Mouse (Mus musculus): ENCODE data around the gene Mlf2. TPM values are rescaled to one million over a fixed set of nuclear protein-coding genes. Genes with fewer than 3 reads are reported as not detected.

Mlf2 gene
- polyA plus RNA-seq, 1 experiment from 2014 or later, result 407 TPM

DNA sequence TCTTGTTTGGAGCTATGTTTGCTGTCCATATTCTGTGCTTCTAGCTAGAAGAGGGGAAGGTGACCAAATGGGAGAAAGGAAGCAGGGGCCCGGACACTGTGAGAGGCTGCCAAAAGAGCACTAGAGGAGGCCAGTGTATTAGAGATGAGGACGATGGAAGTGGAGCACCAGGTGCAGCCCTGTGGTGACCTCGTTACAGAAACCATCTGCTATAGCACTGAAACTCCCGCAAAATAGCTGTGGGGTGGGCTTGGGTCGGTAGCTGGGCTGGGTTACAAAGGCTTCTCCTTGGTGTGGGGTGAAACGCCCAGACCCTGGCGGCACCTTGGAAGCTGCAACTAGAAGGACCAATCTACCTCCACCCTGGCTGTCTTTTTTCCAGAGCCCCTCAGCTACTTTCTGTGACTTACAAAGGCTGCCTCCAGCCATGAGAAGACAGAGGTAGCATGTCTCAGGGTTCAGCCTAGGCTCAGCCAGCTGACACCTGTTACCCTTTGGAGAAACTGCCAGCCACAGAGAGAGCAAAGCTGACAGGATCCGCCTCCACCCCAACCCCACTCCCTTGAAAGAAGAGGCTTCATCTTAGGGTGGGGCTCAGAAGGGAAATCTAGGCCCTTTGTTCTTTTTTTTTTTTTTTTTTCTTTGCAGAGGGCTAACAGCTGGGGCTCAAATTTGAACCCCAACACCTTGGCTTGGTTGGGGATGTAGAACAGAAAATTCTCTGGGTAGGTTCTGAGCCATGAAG lies 31.0 kb upstream of the Mlf2 start:
- H3K4me1 ChIP-seq (replicated peaks), result peaks cover 9% of the 10 kb centered on the region
- no peak overlapping the region for H3K4me3 ChIP-seq (replicated peaks)
- no peaks in the 10 kb centered on the region for H3K9me3 ChIP-seq
- H3K27ac ChIP-seq, result no peak overlapping the region
- 45% methylated on average over 8 of the region's 8 CpGs for WGBS
- H3K9ac ChIP-seq (replicated peaks), result no peak overlapping the region
- H3K4me2 ChIP-seq, result no peak overlapping the region
- no peaks in the 10 kb centered on the region for H3K27me3 ChIP-seq
- no peaks in the 10 kb centered on the region for H3K36me3 ChIP-seq
- ATAC-seq (ENCODE audit: insufficient number of reproducible peaks, insufficient read depth, low FRiP score, low TSS enrichment, low read depth), result no peak

DNA sequence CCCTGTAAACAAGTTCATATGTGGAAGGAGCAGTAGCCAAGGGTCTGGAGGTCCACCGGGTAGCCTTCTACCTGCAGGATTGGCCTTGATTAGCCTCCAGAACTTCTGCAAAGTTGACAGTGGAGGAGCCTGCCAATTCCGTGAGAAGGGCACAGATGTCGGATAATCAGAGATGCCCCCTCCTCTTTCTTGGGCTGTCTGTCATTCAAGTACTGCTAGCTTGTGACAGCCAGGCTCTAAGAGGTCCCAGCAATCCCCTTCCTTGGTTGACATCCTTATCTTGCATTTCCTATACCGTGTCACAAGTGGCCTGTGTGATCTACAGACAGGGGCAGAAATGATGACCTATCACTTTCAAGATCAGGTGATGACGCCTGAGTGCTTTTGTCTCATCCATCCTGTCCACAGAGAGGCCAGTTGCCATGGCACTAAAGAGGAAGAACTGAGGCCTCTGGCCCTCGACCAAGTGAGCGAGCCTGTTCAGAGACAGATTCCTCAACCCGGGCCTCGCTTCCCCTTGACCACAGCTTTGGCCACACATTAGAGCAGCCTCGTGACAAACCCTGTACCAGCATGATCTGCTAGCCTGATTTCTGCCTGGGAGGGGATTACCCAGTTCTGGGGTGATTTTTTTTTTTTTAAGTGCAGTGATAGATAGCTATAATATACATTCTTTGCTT lies 30.2 kb upstream of the Mlf2 start:
- Histone ChIP-seq H3K27ac (no peak overlapping the region), H3K9ac (replicated peaks) (no peak overlapping the region), H3K4me3 (replicated peaks) (no peak overlapping the region), H3K27me3 (no peaks in the 10 kb centered on the region), H3K4me2 (no peak overlapping the region), H3K9me3 (no peaks in the 10 kb centered on the region), H3K36me3 (no peaks in the 10 kb centered on the region), H3K4me1 (replicated peaks) (peaks cover 12% of the 10 kb centered on the region)
- WGBS, result 59% methylated on average over 10 of the region's 10 CpGs
- ATAC-seq (ENCODE audit: insufficient number of reproducible peaks, insufficient read depth, low FRiP score, low TSS enrichment, low read depth), result no peak

DNA sequence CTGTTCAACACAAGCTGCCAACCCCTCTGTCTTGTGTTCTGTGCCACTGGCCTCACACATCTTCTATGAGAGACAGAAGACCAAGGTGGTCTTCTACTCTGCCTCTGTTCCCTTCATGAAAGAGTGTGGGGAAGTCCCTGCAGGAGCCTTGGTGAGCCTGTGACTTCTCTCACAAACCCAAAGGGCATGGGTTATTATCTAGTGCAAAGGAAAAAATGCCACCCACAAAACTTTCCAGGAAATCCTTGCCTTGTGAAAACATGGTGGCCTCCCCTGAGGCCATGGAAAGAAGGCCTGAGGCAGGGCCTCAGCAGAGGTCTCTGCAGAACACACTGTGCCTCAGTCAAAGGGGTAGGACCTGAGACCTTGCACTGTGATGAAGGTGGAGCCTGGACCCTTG lies 29.3 kb upstream of the Mlf2 start:
- Histone ChIP-seq H3K36me3 (no peaks in the 10 kb centered on the region), H3K4me2 (no peak overlapping the region), H3K27me3 (no peaks in the 10 kb centered on the region), H3K4me1 (replicated peaks) (peaks cover 12% of the 10 kb centered on the region), H3K9ac (replicated peaks) (no peak overlapping the region), H3K9me3 (no peaks in the 10 kb centered on the region), H3K27ac (no peak overlapping the region), H3K4me3 (replicated peaks) (no peak overlapping the region)
- ATAC-seq (ENCODE audit: insufficient number of reproducible peaks, insufficient read depth, low FRiP score, low TSS enrichment, low read depth), result no peak

DNA sequence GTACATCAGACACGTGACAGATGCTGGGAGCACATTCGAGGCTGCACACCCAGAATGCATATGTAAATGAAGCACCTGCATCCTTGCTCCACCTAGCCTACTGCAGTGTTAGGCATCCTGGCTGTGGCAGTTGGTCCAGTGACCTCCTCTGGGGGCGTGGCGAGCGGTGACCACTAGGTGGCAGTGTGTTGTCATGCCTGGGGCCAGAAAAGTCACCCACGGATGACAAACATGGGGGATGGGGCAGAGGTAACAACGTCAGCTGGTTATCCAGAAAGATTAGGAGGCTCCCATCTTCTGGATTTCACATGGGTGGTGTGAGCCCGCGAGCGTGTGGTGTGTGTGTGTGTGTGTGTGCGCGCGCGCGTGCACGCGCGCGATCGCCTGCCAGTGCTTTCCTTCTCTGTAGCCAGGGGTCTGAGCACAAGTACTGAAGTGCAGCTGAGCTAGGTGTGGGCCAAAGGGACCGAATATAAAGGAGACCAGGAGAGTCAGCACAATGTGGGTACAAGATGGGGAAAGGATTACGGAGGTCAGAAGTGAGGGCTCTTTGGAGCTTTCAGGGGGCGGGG lies 27.5 kb upstream of the Mlf2 start:
- WGBS, result 0% methylated on average over 23 of the region's 23 CpGs
- Histone ChIP-seq H3K9me3 (no peaks in the 10 kb centered on the region), H3K4me2 (peak overlapping the region; percentile 69), H3K27me3 (peaks cover 7% of the 10 kb centered on the region; the same call in 1 of the 2 replicates), H3K4me3 (replicated peaks) (peak overlapping the region; percentile 48), H3K4me1 (replicated peaks) (peaks cover 12% of the 10 kb centered on the region), H3K9ac (replicated peaks) (peak overlapping the region; percentile 80), H3K27ac (peak overlapping the region; percentile 99), H3K36me3 (no peaks in the 10 kb centered on the region)
- peak; percentile 85 for ATAC-seq (ENCODE audit: insufficient number of reproducible peaks, insufficient read depth, low FRiP score, low TSS enrichment, low read depth)

DNA sequence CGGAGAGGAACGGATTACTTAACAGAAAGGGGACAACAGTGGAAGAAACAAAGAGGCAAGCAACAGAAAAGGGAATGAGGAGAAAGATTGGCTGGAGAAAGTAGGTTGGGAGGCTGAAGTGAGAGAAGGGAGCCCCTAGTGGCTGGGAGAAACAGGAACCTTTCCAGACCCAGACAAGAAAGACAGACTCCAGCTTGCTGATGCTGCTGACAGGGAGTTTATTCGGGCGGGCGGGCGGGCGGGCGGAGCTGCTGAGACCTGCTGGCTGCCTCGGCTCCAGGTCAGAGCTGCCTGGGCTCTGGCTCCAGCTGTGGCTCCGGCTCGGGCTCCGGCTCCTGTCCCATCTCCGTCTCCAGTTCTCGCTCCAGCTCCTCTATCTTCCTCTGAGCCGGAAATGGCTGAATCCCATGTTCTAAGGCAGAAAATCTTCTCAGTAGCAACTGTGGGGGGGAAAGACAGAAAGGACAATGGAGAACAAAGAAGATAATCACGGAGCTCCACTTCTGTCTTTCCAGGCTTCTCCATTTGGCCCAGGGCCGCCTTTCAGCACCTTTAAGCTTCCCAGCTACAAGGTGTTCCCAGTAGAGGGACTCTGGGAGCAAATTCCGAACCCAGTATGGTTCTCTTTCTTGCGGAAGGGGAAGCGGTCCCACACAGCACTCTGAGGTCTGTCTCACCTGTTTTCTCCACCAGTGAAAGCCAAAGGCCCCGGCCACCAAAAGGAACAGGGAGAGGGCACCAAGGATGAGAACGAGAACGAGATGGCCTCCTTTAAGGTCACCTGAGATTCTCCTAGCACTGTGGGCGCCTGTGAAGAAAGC lies 26.8 kb upstream of the Mlf2 start:
- WGBS, result 7% methylated on average over 22 of the region's 24 CpGs
- Histone ChIP-seq H3K27ac (peak overlapping the region; percentile 99), H3K4me2 (peak overlapping the region; percentile 69), H3K9ac (replicated peaks) (peak overlapping the region; percentile 80), H3K36me3 (no peaks in the 10 kb centered on the region), H3K4me3 (replicated peaks) (peak overlapping the region; percentile 48), H3K9me3 (no peaks in the 10 kb centered on the region), H3K4me1 (replicated peaks) (peaks cover 12% of the 10 kb centered on the region), H3K27me3 (peaks cover 11% of the 10 kb centered on the region)
- ATAC-seq (ENCODE audit: insufficient number of reproducible peaks, insufficient read depth, low FRiP score, low TSS enrichment, low read depth), result peak; percentile 65

DNA sequence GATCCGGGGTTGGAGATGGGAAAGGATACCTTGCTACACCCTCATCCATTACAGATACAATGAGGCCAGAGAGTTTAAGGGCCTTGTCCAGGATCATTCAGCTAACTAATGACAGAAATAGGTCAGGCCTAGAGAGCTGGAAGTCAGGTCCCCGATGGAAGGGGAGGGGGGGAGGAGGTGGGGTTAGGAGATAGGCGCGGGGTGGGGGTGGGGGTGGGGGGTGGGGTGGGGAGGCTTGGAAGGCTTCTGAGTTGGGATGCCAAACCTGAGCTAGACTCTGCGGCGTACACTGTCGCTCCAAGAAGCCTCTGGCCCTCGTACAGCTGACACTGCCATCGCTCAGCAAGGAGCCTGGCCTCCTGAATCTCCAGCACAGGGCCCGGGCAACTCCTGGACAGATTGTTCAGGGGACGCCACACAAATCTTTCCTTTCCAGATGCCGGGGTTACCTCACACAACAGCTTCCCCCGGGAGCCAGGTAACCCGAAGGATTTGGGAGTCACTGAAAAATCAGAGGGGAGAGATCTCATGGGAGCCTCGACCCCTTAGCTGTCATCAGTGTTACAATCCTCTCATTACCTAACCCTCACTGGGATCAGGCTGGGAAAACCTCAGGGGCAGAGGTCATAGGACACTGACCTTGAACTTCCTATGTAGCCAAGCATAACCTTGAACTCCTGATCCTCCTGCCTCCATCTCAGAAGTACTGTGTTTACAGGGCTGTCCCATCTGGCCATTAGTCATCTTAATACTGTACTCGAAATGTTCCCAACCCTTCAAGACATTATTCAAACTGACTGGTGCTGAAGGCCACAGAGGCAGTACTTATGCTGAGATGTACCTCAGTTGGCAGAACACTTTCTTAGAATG lies 26.0 kb upstream of the Mlf2 start:
- Histone ChIP-seq H3K27ac (peak overlapping the region; percentile 99), H3K9me3 (no peaks in the 10 kb centered on the region), H3K4me1 (replicated peaks) (peaks cover 20% of the 10 kb centered on the region), H3K4me3 (replicated peaks) (peak overlapping the region; percentile 48), H3K27me3 (peaks cover 19% of the 10 kb centered on the region), H3K4me2 (peak overlapping the region; percentile 69), H3K9ac (replicated peaks) (peak overlapping the region; percentile 80; the same call in 1 of the 2 replicates), H3K36me3 (no peaks in the 10 kb centered on the region)
- no peak for ATAC-seq (ENCODE audit: insufficient number of reproducible peaks, insufficient read depth, low FRiP score, low TSS enrichment, low read depth)
- WGBS, result 36% methylated on average over 15 of the region's 16 CpGs

DNA sequence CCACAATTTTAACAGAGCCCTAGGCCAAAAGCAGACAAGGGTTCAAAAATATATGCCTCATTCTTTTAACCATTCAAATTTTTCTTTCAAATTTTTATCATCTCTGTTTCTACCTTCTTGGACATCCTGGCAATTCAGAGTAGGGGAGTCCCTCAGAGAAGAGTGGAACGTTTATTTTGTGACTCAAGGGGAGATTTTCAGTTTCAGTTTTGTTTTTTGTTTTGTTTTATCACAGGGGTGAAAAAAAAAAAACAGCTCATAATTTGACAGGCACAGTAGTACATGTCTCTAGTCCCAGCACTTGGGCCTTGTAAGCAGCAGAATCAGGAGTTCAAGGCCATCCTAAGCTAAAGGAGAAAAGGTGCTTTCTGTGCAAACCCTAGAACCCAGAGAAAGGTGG lies 23.4 kb upstream of the Mlf2 start:
- H3K27ac ChIP-seq, result no peak overlapping the region
- H3K4me1 ChIP-seq (replicated peaks), result peaks cover 29% of the 10 kb centered on the region
- H3K4me3 ChIP-seq (replicated peaks), result no peak overlapping the region
- ATAC-seq (ENCODE audit: insufficient number of reproducible peaks, insufficient read depth, low FRiP score, low TSS enrichment, low read depth), result no peak
- no peak overlapping the region for H3K9ac ChIP-seq (replicated peaks)
- H3K27me3 ChIP-seq, result peaks cover 33% of the 10 kb centered on the region
- peaks cover 5% of the 10 kb centered on the region for H3K36me3 ChIP-seq
- WGBS, result 87% methylated on average over 1 of the region's 1 CpGs
- H3K4me2 ChIP-seq, result no peak overlapping the region
- H3K9me3 ChIP-seq, result no peaks in the 10 kb centered on the region

DNA sequence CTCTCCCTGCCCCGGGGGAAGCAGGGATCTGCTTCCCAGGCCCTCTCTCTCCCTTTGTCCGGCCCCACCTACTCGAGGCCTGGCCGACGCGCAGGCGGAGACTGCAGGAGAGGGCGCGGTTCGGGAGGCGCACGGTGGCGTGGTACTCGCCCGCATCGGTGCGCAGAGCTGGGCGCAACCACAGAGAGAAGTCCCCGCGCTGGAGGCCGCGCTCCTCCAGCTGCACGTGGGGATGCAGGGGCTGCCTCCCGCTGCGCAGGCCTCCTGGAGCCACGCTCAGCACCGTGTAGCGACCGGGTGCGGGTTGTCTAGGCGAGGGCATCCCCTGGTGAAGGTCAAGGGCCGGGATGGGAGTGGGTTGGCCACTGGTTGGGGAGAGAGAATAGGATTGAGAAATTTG lies 21.2 kb upstream of the Mlf2 start:
- H3K4me2 ChIP-seq, result peak overlapping the region; percentile 55
- H3K4me3 ChIP-seq (replicated peaks), result peak overlapping the region; percentile 26
- 0 out of 2 replicates have a peak, but pooled peaks have one; percentile 16 for ATAC-seq (ENCODE audit: insufficient number of reproducible peaks, insufficient read depth, low FRiP score, low TSS enrichment, low read depth)
- H3K4me1 ChIP-seq (replicated peaks), result peaks cover 37% of the 10 kb centered on the region
- H3K36me3 ChIP-seq, result peaks cover 27% of the 10 kb centered on the region
- H3K27ac ChIP-seq, result no peak overlapping the region
- WGBS, result 4% methylated on average over 32 of the region's 32 CpGs
- H3K9ac ChIP-seq (replicated peaks), result peak overlapping the region; percentile 61
- H3K27me3 ChIP-seq, result peaks cover 33% of the 10 kb centered on the region
- no peaks in the 10 kb centered on the region for H3K9me3 ChIP-seq

DNA sequence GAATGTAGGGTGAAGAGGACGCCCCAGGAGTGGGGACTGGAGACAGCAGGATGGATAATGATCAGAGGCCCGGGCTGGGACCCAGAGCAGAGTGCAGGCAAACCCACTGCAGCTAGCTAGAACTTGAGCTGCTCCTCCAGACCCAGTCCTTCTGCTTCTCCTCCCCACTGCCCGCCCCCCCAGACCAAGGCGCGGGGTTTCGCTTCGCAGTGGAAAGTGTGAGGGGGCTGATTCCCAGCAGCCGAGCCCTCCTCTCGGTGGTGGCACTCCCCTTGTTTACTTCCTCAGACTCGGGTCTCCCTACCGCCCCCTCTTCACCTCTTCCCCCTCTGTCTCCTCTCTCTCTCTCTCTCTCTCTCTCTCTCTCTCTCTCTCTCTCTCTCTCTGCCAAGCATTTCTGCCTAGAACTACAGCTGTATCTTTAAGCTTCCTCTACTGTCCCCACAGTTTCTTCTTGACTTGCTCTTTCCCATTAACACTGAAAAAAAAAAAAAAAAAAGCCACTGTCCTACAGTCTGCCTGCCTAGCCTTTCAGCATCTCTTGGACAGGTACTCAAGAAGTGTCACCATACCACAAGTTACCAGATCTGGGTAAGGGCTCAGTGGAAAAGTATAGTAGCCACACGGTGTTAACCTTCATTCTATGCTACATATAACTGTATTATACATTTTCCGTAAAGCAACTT lies 19.5 kb upstream of the Mlf2 start, which contains the start of gene Lag3:
Gene Lag3, minus strand, starts transcription at position 173 of the 686 bp plus-strand sequence.
- WGBS, result 12% methylated on average over 12 of the region's 13 CpGs
- ATAC-seq (ENCODE audit: insufficient number of reproducible peaks, insufficient read depth, low FRiP score, low TSS enrichment, low read depth), result no peak
- no peaks in the 10 kb centered on the region for H3K9me3 ChIP-seq
- peak within 1 kb of the TSS; percentile 33; the same call in 1 of the 2 replicates for H3K4me2 ChIP-seq
- H3K27me3 ChIP-seq, result peaks cover 33% of the 10 kb centered on the region
- peaks cover 31% of the 10 kb centered on the region for H3K36me3 ChIP-seq
- no peak within 1 kb of the TSS for H3K4me3 ChIP-seq (replicated peaks)
- no peak within 1 kb of the TSS for H3K27ac ChIP-seq
- 0 out of 2 replicates have a peak within 1 kb of the TSS, but pooled peaks have one; percentile 34 for H3K9ac ChIP-seq (replicated peaks)
- peaks cover 46% of the 10 kb centered on the region for H3K4me1 ChIP-seq (replicated peaks)

DNA sequence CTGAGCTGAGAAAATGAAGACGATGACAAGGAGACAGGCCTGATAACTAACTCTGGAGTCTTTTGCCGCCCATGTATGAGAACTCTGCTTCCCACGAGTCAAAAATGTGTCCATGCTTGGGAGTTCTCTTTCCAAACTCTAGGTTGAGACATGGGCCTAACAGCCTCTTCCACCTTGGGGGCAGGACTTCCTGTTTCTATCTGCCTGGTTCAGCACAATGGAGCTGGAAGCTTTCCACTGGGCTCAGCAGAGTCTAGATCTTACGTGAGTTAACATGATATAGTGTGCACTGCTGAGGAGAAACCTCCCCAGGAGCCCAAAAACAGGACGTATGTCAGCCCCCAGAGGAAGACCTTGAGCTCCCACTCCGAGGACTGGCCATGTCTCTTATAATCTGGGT lies 18.0 kb upstream of the Mlf2 start:
- Histone ChIP-seq H3K27me3 (peaks cover 31% of the 10 kb centered on the region), H3K4me3 (replicated peaks) (no peak overlapping the region), H3K36me3 (peaks cover 31% of the 10 kb centered on the region), H3K9me3 (no peaks in the 10 kb centered on the region), H3K4me1 (replicated peaks) (peaks cover 46% of the 10 kb centered on the region), H3K27ac (no peak overlapping the region; the same call in 1 of the 2 replicates), H3K9ac (replicated peaks) (no peak overlapping the region), H3K4me2 (no peak overlapping the region)
- WGBS, result 83% methylated on average over 6 of the region's 6 CpGs
- no peak for ATAC-seq (ENCODE audit: insufficient number of reproducible peaks, insufficient read depth, low FRiP score, low TSS enrichment, low read depth)

Measured in limb, embryonic 12.5 days (tissue).